23 mouse cellular contexts compared by ENCODE assay signal in the genomic region with DNA sequence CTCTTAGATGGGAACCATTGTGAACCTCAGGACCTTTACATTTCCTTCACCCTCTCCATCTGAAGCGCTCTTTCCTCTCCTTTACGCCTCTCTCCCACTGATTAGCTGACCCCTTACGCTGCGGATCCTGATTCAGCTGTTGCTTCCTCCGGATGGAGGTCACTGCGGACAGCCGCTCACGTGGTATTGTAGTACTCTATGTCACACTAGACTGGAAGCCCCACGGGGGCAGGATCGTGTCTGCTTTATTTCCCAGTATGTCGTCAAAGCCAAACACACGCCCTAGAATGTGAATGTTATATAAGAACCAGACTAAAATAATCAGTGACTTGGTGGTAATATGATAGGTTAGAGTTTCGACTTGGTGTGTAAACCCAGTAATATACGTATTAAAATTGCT. TPM values are rescaled to one million over a fixed set of nuclear protein-coding genes. Genes with fewer than 3 reads are reported as not detected.
"Had no signal": no experiment of that assay in that cellular context is flagged by ENCODE, and none has a peak within 500 bp of the region (broad histone marks: within the 10 kb centered on the region; RNA-seq: fewer than 3 reads in every experiment).

No protein-coding gene starts in this region.

- H3K4me3 ChIP-seq: neural tube, embryonic 15.5 days; stomach, embryonic 15.5 days had no signal

- H3K4me1 ChIP-seq: neural tube, embryonic 15.5 days; stomach, embryonic 15.5 days had no signal

- H3K9me3 ChIP-seq: neural tube, embryonic 15.5 days; stomach, embryonic 15.5 days had no signal

- H3K36me3 ChIP-seq: neural tube, embryonic 15.5 days; stomach, embryonic 15.5 days had no signal

- H3K27me3 ChIP-seq: neural tube, embryonic 15.5 days; stomach, embryonic 15.5 days had no signal

- H3K27ac ChIP-seq: neural tube, embryonic 15.5 days; stomach, embryonic 15.5 days; stomach, postnatal 0 days had no signal

- DNase-seq: retina, postnatal 1 day; right cerebral cortex, adult 18-20 months; right cerebral cortex, postnatal 14 days; right cerebral cortex, postnatal 25 days; right cerebral cortex, postnatal 4 days; spleen, adult 18-20 months; thymus, adult 18-20 months; thymus, adult 2 months; thymus, postnatal 14 days; thymus, postnatal 25 days; thymus, postnatal 36 days; thymus, postnatal 4 days had no signal

- H3K9ac ChIP-seq: neural tube, embryonic 15.5 days; stomach, embryonic 15.5 days had no signal

- H3K4me2 ChIP-seq: neural tube, embryonic 15.5 days; stomach, embryonic 15.5 days had no signal

RNA-seq across cellular contexts. Expression of a gene that starts 25.1 kb away (rescaled TPM):
- total RNA-seq: neutrophil, adult 5-6 weeks had no signal
- polyA plus RNA-seq: neural tube, embryonic 14.5 days; small intestine, adult 2 months; spleen, adult 2 months; stomach, embryonic 14.5 days; stomach, postnatal 0 days; testis, adult 2 months; urinary bladder, adult 2 months had no signal

RNA-seq across cellular contexts. Expression of a gene that starts 44.5 kb away (rescaled TPM):
- total RNA-seq: neutrophil, adult 5-6 weeks had no signal
- polyA plus RNA-seq: neural tube, embryonic 14.5 days; neural tube, embryonic 15.5 days; small intestine, adult 2 months; spleen, adult 2 months; stomach, embryonic 14.5 days; stomach, embryonic 15.5 days had no signal

RNA-seq across cellular contexts. Expression of a gene that starts 57.6 kb away (rescaled TPM):
- total RNA-seq: neutrophil, adult 5-6 weeks had no signal
- polyA plus RNA-seq: small intestine, adult 2 months; spleen, adult 2 months; stomach, embryonic 14.5 days; stomach, embryonic 16.5 days; stomach, postnatal 0 days had no signal
